Mouse (Mus musculus) neural tube, embryonic 15.5 days (tissue): ENCODE measurements around the gene Aym1. TPM values are rescaled to one million over a fixed set of nuclear protein-coding genes. Genes with fewer than 3 reads are reported as not detected.

Source experiments
- ATAC-seq: fragments of 200-750 bp; cut with Nextera tagmentation; 2 replicates; pipeline ENCODE4 v1.8.0; 2017; ENCODE audit warnings: mild to moderate bottlenecking, moderate TSS enrichment, moderate library complexity; ENCODE audit not compliant: low FRiP score
- H3K27ac ChIP-seq: fragments of 300-500 bp; sonication (generic); replicated peaks from 2 replicates; pipeline ENCODE4 v1.5.1; 2015; ENCODE audit warnings: mild to moderate bottlenecking, inconsistent platforms
- H3K27me3 ChIP-seq: fragments of 300-500 bp; sonication (generic); replicated peaks from 2 replicates; pipeline ENCODE4 v1.6.1; 2015; ENCODE audit warnings: inconsistent platforms
- H3K36me3 ChIP-seq: fragments of 300-500 bp; sonication (generic); 2 replicates; pipeline ENCODE4 v1.6.1; 2015; ENCODE audit warnings: inconsistent platforms
- H3K4me1 ChIP-seq: fragments of 300-500 bp; sonication (generic); 2 replicates; pipeline ENCODE4 v1.6.1; 2015; ENCODE audit warnings: inconsistent platforms
- H3K4me2 ChIP-seq: fragments of 300-500 bp; sonication (generic); 2 replicates; pipeline ENCODE4 v1.6.1; 2015; ENCODE audit warnings: inconsistent platforms, mild to moderate bottlenecking, moderate library complexity
- H3K4me3 ChIP-seq: fragments of 300-500 bp; sonication (generic); replicated peaks from 2 replicates; pipeline ENCODE4 v1.5.1; 2015; ENCODE audit warnings: mild to moderate bottlenecking, inconsistent platforms
- H3K9ac ChIP-seq: fragments of 300-500 bp; sonication (generic); replicated peaks from 2 replicates; pipeline ENCODE4 v1.6.1; 2015; ENCODE audit warnings: mild to moderate bottlenecking, inconsistent platforms
- H3K9me3 ChIP-seq: fragments of 300-500 bp; sonication (generic); replicated peaks from 2 replicates; pipeline ENCODE4 v1.6.1; 2016; ENCODE audit warnings: inconsistent platforms
- WGBS: fragments of 180-500 bp; shearing (Covaris S2); methylation state at CpG from one replicate; pipeline ENCODE4 v1.1.7; 2015; ENCODE audit warnings: mixed read lengths; 5-methylcytosine and 5-hydroxymethylcytosine counted together
- polyA plus RNA-seq: library from polyadenylated mRNA; unstranded; fragments of >200 nt; fragmentation: Nextera tagmentation; extraction: Ambion mirVana; gene quantifications from 2 replicates; pipeline ENCODE4 v1.2.1, GENCODE M21; 2015

Aym1 gene
- polyA plus RNA-seq, result not detected in 2 replicates

DNA sequence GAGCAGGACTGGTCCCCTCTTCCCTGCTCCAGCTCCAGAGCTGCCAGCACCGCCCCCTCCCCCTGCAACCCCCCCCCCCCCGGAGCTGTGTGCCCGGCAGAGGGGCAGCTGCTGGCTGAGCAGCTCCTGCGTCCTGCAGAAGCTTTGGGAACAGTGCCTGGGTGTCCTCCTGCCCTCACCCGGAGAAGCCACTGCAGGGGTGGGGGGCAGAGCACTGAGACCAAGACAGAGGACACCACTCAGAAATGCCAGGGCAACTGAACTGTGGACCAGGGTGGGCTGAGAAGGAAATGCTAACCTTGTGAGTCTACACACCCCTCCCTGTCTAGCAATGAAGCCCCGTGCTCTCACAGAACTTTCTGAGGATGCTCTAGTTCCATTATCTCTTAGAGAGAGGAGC is at the start of gene Aym1:
Gene Aym1 (plus strand): TSS at position 109 of the 400 bp plus-strand sequence.
- H3K36me3 ChIP-seq, result no peaks in the 10 kb centered on the region
- no peaks in the 10 kb centered on the region for H3K9me3 ChIP-seq
- 26% methylated on average over 3 of the region's 6 CpGs for WGBS
- H3K9ac ChIP-seq, result no peak within 1 kb of the TSS
- H3K4me3 ChIP-seq, result no peak within 1 kb of the TSS
- H3K4me2 ChIP-seq, result no peak within 1 kb of the TSS
- ATAC-seq, result peak; percentile 26; the same call in 1 of the 2 replicates
- peaks cover 23% of the 10 kb centered on the region for H3K4me1 ChIP-seq
- H3K27ac ChIP-seq, result no peak within 1 kb of the TSS
- peaks cover 11% of the 10 kb centered on the region; the same call in 1 of the 2 replicates for H3K27me3 ChIP-seq

DNA sequence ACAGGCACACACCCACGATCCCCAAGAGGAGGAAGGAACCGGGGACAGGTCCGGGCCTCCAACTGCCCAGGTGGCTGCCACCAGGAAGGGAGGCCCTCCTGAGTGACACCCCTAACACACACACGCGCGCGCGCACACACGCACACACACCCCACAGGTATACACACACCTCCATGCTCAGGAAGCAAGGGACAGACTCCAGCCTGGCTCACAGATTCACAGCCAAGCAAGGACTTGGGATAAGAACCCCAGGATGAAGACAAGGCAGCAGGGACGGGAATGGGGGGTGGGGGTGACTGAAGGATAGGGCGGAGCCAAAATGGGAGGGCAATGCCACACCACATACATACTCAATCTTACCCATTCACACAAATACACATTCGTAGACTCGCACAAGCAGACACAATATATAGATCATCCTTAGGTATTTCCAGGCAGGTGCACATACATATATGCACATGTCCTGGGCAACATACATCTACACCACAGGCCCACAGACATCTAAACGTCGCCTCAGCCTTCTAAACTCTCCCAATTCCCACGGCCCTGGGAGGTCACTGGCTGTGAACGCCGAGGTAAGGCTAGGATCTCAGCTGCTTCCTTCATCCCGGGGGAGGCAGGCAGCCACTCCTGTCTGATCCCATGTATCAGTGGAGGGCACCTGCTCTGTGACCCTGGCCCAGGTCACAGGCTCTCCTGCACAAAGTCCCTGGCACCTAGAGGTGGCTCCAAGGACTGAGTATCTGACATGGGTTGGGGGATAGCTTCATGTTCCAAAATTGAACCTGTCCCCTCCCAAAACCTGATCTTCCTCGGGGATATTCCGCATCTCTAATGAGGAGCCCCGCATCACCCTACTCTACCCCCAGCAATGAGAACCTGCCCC is 47.4 kb upstream of the Aym1 start:
- Histone ChIP-seq H3K27ac (peak overlapping the region; percentile 58), H3K4me1 (peaks cover 61% of the 10 kb centered on the region)

DNA sequence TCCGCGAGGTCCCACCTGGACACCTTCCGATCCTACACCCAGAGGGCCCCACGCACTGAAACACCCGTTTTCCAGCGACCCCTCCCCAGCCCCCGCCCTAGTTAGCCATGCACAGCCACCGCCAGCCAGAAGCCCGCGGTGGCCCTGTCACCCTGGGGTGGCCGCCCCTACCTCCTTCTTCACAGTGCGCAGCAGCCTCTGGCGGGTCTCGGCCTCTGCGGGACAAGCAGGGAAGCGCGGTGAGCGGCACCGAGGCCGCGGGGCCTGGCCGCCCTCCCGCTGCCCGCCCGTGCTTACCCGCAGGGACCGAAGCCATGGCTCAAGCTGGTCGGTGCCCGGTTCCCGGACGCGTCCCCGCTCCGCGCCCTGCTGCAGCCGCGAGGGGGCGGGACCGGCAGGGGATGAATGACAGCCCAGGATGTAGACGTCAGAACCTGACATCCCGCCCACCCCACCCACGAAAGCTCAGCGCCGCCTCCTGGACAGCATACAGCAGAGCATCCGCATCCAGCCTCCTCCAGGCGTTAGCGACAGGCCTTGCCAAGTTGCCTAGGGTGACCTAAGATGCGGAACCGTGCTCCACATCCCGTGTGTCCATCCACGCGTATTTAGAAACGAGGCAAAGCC is 46.6 kb upstream of the Aym1 start, which contains the start of gene Sgsm1:
Gene Sgsm1 (minus strand): TSS at position 410 of the 627 bp plus-strand sequence.
- H3K4me1 ChIP-seq, result peaks cover 56% of the 10 kb centered on the region
- H3K27ac ChIP-seq, result peak within 1 kb of the TSS; percentile 58
- H3K4me2 ChIP-seq, result peak within 1 kb of the TSS; percentile 80
- WGBS, result 1% methylated on average over 53 of the region's 53 CpGs
- H3K9me3 ChIP-seq, result no peaks in the 10 kb centered on the region
- 0 out of 2 replicates have a peak, but pooled peaks cover 3% of the 10 kb centered on the region for H3K27me3 ChIP-seq
- peak; percentile 72 for ATAC-seq
- H3K36me3 ChIP-seq, result no peaks in the 10 kb centered on the region
- H3K4me3 ChIP-seq, result peak within 1 kb of the TSS; percentile 53
- peak within 1 kb of the TSS; percentile 68 for H3K9ac ChIP-seq

More for the DNA sequence above, 47.4 kb upstream of the Aym1 start:
- Histone ChIP-seq H3K36me3 (no peaks in the 10 kb centered on the region), H3K9ac (peak overlapping the region; percentile 68), H3K4me2 (peak overlapping the region; percentile 80), H3K9me3 (no peaks in the 10 kb centered on the region), H3K27me3 (no peaks in the 10 kb centered on the region), H3K4me3 (peak overlapping the region; percentile 53)
- WGBS, result 54% methylated on average over 22 of the region's 22 CpGs
- ATAC-seq, result peak; percentile 2

DNA sequence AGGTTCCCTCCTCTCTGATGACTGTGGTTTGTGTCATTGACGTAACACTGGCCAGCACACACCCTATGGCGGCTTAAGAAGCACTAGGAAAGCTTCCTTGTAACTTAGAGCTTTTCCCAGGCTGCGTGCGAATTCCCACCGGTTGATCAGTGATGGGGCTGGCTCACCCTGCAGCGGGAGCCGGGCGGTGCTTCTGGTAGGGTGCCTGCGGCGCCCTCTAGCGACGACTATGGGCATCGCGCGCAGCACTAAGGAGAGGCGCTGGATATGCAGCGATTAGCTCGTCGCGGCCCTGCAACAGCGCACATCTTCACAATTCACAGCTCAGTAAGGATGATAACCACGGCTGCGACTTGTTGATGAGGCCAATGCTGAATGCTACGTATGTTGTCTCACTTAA is 43.1 kb upstream of the Aym1 start:
- no peaks in the 10 kb centered on the region for H3K9me3 ChIP-seq
- ATAC-seq, result peak; percentile 53
- WGBS, result 1% methylated on average over 24 of the region's 24 CpGs
- no peak overlapping the region for H3K9ac ChIP-seq
- H3K4me3 ChIP-seq, result peak overlapping the region; percentile 14; the same call in 1 of the 2 replicates
- peak overlapping the region; percentile 37; the same call in 1 of the 2 replicates for H3K27ac ChIP-seq
- H3K36me3 ChIP-seq, result no peaks in the 10 kb centered on the region
- H3K4me2 ChIP-seq, result peak overlapping the region; percentile 45
- H3K4me1 ChIP-seq, result peaks cover 24% of the 10 kb centered on the region
- 0 out of 2 replicates have a peak, but pooled peaks cover 3% of the 10 kb centered on the region for H3K27me3 ChIP-seq

DNA sequence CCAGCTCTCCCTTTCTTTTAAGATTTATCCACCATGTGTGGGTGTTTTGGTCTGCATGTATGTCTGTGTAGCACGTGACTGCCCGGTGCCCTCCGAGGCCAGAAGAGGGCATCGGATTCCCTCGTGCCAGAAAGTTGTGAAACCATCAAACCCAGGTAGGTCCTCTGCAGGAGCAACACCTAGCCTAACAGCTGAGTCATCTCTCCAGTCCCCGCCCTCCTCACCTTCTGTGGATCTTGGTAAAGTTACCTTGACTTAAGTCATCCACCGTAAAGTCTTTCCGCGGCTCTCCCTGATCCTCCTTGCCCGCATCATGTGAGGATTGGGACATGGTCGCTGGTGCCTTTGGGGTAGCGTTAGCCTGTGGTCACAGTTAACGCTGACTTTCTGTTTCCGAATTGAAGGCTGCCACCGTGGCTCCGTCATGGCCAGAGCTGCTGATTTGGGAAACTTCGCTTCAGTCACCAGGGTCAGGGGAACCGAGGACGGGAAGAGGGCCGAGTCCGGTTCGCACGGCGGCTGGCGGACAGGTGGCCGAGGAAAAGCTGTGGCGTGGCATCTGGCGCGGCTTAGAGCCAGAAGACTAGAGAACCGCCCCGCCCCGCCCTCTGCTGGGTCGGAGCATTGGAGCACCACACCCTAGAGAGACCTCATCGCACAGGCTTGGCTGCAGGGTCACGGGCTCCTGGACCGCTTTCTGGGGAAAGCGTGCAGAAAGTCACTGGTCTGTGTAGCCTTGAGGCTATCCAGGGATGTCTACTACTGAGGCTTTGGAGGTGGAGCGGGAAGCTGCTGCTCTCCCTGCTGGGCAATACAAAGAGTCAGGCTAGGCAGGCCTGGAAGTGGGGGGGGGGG is 33.1 kb upstream of the Aym1 start:
- H3K9me3 ChIP-seq, result peaks cover 5% of the 10 kb centered on the region; the same call in 1 of the 2 replicates
- peak overlapping the region; percentile 62 for H3K4me2 ChIP-seq
- 4% methylated on average over 38 of the region's 38 CpGs for WGBS
- peak overlapping the region; percentile 35 for H3K4me3 ChIP-seq
- no peaks in the 10 kb centered on the region for H3K36me3 ChIP-seq
- peaks cover 25% of the 10 kb centered on the region for H3K27me3 ChIP-seq
- peak overlapping the region; percentile 26 for H3K9ac ChIP-seq
- H3K4me1 ChIP-seq, result peaks cover 9% of the 10 kb centered on the region
- peak; percentile 38; the same call in 1 of the 2 replicates for ATAC-seq
- H3K27ac ChIP-seq, result no peak overlapping the region

DNA sequence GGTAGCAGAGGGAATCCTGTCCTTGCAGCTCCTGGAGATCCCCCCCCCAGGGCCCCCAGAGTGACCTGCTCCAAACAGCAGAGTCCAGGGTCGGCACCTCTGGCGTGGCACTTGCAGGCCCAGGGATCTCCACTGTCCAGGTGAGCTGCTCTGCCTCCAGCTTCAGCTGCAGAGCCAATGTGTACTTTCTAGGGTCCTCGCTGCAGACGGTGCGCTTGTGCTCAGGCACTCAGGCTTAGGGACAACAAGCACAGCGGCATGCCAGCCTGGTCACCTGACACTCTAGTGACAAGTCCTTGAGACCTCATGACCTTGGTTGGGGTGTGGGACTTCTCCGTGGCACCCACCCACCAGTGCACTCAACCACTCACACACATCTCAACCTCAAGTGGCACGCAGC is 27.6 kb upstream of the Aym1 start:
- Histone ChIP-seq H3K4me2 (no peak overlapping the region), H3K27me3 (peaks cover 29% of the 10 kb centered on the region)
- WGBS, result 95% methylated on average over 8 of the region's 8 CpGs

DNA sequence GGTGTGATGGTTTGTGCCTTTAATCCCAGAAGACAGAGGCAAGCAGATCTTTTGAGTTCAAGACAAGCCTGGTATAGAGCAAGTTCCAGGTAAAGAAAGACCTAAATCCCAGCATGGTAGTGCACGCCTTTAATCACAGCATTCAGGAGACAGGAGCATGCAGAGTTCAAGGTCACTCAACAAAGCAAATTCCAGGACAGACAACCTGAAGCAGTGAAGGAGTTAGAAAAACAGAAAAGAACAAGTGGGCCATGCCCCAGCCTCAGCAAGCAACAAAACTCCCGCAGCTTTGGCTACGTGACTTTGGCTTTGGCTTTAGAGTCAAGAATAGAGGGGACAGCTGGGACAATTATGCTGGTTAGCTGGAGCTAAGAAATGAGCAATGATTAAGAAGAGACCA is 26.9 kb upstream of the Aym1 start:
- no peaks in the 10 kb centered on the region for H3K36me3 ChIP-seq
- no peak overlapping the region for H3K4me2 ChIP-seq
- peaks cover 6% of the 10 kb centered on the region for H3K4me1 ChIP-seq
- no peak for ATAC-seq
- no peak overlapping the region for H3K9ac ChIP-seq
- peaks cover 5% of the 10 kb centered on the region; the same call in 1 of the 2 replicates for H3K9me3 ChIP-seq
- no peak overlapping the region for H3K27ac ChIP-seq
- no peak overlapping the region for H3K4me3 ChIP-seq
- peaks cover 29% of the 10 kb centered on the region for H3K27me3 ChIP-seq
- WGBS, result 84% methylated on average over 3 of the region's 3 CpGs

More for the DNA sequence above, 27.6 kb upstream of the Aym1 start:
- Histone ChIP-seq H3K4me1 (no peaks in the 10 kb centered on the region), H3K4me3 (no peak overlapping the region), H3K27ac (no peak overlapping the region), H3K36me3 (no peaks in the 10 kb centered on the region), H3K9ac (no peak overlapping the region), H3K9me3 (peaks cover 5% of the 10 kb centered on the region; the same call in 1 of the 2 replicates)
- no peak for ATAC-seq

DNA sequence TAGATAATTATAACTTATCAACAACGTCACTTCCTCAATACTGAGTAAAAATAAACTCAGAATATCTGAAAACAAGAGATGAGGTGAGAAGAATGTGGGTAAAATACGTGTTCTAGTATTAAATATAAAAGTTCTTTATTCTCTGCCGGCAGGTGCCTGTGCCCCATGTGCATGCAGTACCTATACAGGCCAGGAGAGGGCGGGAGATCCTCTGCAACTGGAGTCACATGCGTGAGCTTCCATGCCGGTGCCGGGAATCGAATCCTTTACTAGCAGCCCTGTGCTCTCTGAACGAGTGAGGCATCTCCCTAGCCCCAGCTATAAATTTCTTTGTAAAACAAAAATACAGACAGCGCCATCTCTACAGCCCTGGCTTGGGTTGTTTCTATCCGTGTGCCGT is 24.9 kb upstream of the Aym1 start:
- Histone ChIP-seq H3K4me3 (no peak overlapping the region), H3K4me2 (no peak overlapping the region), H3K27ac (no peak overlapping the region), H3K4me1 (peaks cover 20% of the 10 kb centered on the region), H3K9ac (no peak overlapping the region), H3K27me3 (peaks cover 48% of the 10 kb centered on the region), H3K9me3 (peaks cover 5% of the 10 kb centered on the region; the same call in 1 of the 2 replicates), H3K36me3 (no peaks in the 10 kb centered on the region)
- ATAC-seq, result no peak
- WGBS, result 37% methylated on average over 12 of the region's 12 CpGs

DNA sequence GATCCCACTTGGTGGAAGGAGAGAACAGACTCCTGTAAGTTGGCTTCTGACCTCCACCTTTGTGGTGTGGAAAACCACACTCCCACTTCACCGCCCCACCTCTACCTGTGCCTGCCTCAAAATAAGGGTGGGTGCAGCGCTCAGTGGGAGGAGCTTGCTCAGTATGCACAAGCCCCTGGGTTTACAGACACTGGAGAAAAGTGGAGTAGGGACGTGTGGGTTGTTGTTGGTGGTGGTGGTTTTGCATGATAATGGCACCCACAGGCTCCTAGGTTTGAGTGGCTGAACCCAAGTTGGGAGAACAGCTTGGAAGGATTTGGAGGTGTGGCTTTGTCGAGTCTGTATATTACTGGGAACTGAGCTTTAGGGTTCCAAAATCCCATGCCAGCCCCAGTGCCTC is 24.2 kb upstream of the Aym1 start:
- peaks cover 5% of the 10 kb centered on the region; the same call in 1 of the 2 replicates for H3K9me3 ChIP-seq
- no peak overlapping the region for H3K4me2 ChIP-seq
- no peak for ATAC-seq
- peaks cover 20% of the 10 kb centered on the region for H3K4me1 ChIP-seq
- H3K27me3 ChIP-seq, result peaks cover 54% of the 10 kb centered on the region
- no peak overlapping the region for H3K4me3 ChIP-seq
- no peak overlapping the region for H3K27ac ChIP-seq
- H3K36me3 ChIP-seq, result no peaks in the 10 kb centered on the region
- 66% methylated on average over 4 of the region's 4 CpGs for WGBS
- no peak overlapping the region for H3K9ac ChIP-seq

DNA sequence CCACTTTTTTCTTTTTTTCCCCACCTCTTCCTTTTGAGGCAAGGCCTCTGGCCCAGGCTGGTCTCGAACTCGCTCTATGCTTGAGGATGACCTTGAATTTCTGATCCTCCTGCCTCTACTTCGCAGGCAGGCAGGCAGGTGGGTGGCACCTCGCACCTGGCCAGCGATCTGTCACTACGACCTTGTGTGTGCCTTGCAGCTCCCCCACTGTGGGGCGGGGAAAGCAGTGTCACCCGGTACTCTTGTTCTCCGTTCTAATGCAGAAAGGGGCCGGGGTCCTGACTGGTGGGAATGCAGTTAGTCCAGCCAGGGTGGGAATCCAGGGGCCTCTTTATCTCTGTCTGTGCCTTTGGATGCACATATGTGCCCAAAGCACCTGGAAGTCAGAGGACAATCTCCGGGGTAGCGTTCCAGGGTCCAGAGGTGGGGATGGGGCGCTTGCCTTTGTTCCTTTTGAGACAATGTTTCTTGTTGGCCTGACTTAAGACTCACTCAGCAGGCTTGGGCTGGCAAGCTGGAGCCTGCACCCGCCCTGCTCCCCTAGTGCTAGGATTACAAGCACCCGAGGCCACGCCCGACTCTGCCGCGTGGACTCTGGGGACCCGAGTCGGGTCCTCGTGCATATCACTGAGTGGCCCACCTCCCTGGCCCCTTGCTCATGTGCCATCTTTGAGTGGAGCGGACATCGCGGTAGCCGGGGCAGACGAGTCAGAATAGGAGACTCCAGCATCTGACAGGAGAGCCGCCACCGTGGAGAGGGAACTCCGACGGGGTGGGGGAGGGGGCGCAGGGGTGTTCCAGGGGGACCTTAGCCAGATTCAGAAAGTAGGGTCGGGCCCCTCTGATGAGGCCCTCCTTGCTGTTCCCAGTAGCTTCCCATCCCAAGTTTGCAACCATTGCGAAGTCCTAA is 22.2 kb upstream of the Aym1 start:
- WGBS, result 10% methylated on average over 34 of the region's 34 CpGs
- ATAC-seq, result no peak

More for the DNA sequence above, 22.2 kb upstream of the Aym1 start:
- no peaks in the 10 kb centered on the region for H3K9me3 ChIP-seq
- H3K4me1 ChIP-seq, result peaks cover 20% of the 10 kb centered on the region
- no peaks in the 10 kb centered on the region for H3K36me3 ChIP-seq
- H3K27me3 ChIP-seq, result peaks cover 63% of the 10 kb centered on the region
- H3K27ac ChIP-seq, result no peak overlapping the region
- H3K4me3 ChIP-seq, result no peak overlapping the region; the same call in 1 of the 2 replicates
- H3K9ac ChIP-seq, result no peak overlapping the region
- H3K4me2 ChIP-seq, result peak overlapping the region; percentile 42
